Mouse (Mus musculus): ENCODE data around the gene Nppa.

DNA sequence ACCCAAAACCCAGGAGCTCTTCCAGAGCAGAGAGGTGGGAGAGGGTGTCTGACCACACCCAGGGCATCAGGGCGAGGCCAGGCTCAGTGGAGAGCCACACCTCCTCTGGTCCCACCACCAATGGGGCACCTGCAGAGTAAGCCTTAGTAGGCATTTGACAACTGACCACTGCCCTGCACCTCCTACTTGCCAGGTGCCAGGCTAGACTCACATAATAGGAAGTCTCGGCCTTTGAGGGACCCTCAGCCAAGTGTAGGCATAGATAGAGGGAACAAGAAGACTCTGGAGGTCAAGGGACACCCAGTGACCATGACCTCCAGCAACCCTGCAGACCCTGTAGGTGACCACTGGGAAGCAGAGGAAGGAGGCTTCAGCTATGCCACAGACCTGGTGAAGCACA is 43.6 kb downstream of the Nppa start:
- TF ChIP-seq GATA1 (IDR thresholded peaks at IDR 0.05; ENCODE audit: borderline replicate concordance, low read length) (no peak), FLI1 (IDR thresholded peaks at IDR 0.05; ENCODE audit: low read length) (no peak)
